Mouse (Mus musculus) MEL (cell line): Measurements from ENCODE around the gene B4galnt3.

Source experiments
- CHD2 ChIP-seq: IDR thresholded peaks from 2 replicates; pipeline ENCODE4 v1.6.1; 2011; ENCODE audit warnings: low read length, improper control_type of control experiment
- CTCF ChIP-seq, 3 experiments: IDR thresholded peaks in 2 of 3; conservative IDR thresholded peaks in 1 of 3; 2 replicates each; pipeline ENCODE4 v1.5.1; 2011 to 2012; ENCODE audit warnings: low read length in 3 of 3, low read depth in 2 of 3, mild to moderate bottlenecking in 2 of 3, improper control_type of control experiment in 1 of 3, inconsistent platforms in 1 of 3, mixed read lengths in 1 of 3, moderate library complexity in 1 of 3; ENCODE audit not compliant: control insufficient read depth in 1 of 3, insufficient read depth in 1 of 3, poor library complexity in 1 of 3, severe bottlenecking in 1 of 3
- ETS1 ChIP-seq: IDR thresholded peaks from 2 replicates; pipeline ENCODE4 v1.6.1; 2012; ENCODE audit warnings: low read depth, mild to moderate bottlenecking, inconsistent platforms, low read length, improper control_type of control experiment, moderate library complexity
- HCFC1 ChIP-seq: IDR thresholded peaks from 2 replicates; pipeline ENCODE4 v1.6.1; 2012; ENCODE audit warnings: low read depth, mild to moderate bottlenecking, inconsistent platforms, low read length, improper control_type of control experiment, moderate library complexity
- MAX ChIP-seq: IDR thresholded peaks from 2 replicates; pipeline ENCODE4 v1.6.1; 2011; ENCODE audit warnings: low read length, improper control_type of control experiment
- NELFE ChIP-seq: IDR thresholded peaks from 2 replicates; pipeline ENCODE4 v1.6.1; 2011; ENCODE audit warnings: low read depth, low read length, improper control_type of control experiment
- POLR2A ChIP-seq, 2 experiments: IDR thresholded peaks; 2 replicates each; pipeline ENCODE4 v1.6.1; 2011 to 2012; ENCODE audit warnings: low read length in 2 of 2, mild to moderate bottlenecking in 2 of 2, control low read depth in 1 of 2, improper control_type of control experiment in 1 of 2, low read depth in 1 of 2, moderate library complexity in 1 of 2; ENCODE audit not compliant: control insufficient read depth in 1 of 2, insufficient read depth in 1 of 2, poor library complexity in 1 of 2
- RCOR1 ChIP-seq: IDR thresholded peaks from 2 replicates; pipeline ENCODE4 v1.6.1; 2012; ENCODE audit warnings: low read depth, mild to moderate bottlenecking, inconsistent platforms, low read length, improper control_type of control experiment
- SMC3 ChIP-seq: IDR thresholded peaks from 2 replicates; pipeline ENCODE4 v1.6.1; 2011; ENCODE audit warnings: low read depth, low read length, improper control_type of control experiment
- TAL1 ChIP-seq: IDR thresholded peaks from 2 replicates; pipeline ENCODE4 v1.6.1; 2012; ENCODE audit warnings: mild to moderate bottlenecking, inconsistent platforms, low read length, moderate library complexity, mixed read lengths
- TCF12 ChIP-seq: IDR thresholded peaks from 2 replicates; pipeline ENCODE4 v1.6.1; 2014; ENCODE audit warnings: low read depth, mild to moderate bottlenecking, inconsistent platforms, low read length, improper control_type of control experiment, moderate library complexity
- ZNF384 ChIP-seq: IDR thresholded peaks from 2 replicates; pipeline ENCODE4 v1.6.1; 2012; ENCODE audit warnings: low read depth, mild to moderate bottlenecking, inconsistent platforms, low read length, improper control_type of control experiment

GRCm38 (mm10) chr6:120288541-120288940, 5.8 kb downstream of the B4galnt3 start:
- TF ChIP-seq RCOR1, result no peak
- no peak for TF ChIP-seq POLR2A (IDR thresholded peaks at IDR 0.05; ENCODE audit: control insufficient read depth in 1 of 2, insufficient read depth in 1 of 2, low read depth in 1 of 2, low read length in 2 of 2, poor library complexity in 1 of 2)
- no peak for TF ChIP-seq NELFE
- no peak for TF ChIP-seq TAL1
- TF ChIP-seq MAX, result no peak
- no peak for TF ChIP-seq ETS1
- no peak for TF ChIP-seq TCF12
- no peak for TF ChIP-seq CHD2
- TF ChIP-seq CTCF (IDR thresholded peaks at IDR 0.05 in 2 of 3, conservative IDR thresholded peaks at IDR 0.05 in 1 of 3; ENCODE audit: control insufficient read depth in 1 of 3, insufficient read depth in 1 of 3, low read depth in 2 of 3, low read length in 3 of 3, poor library complexity in 1 of 3, severe bottlenecking in 1 of 3), result no peak
- no peak for TF ChIP-seq SMC3
- no peak for TF ChIP-seq HCFC1
- no peak for TF ChIP-seq ZNF384
